Mouse (Mus musculus) cerebellum, adult 11 months (tissue): ENCODE results near the gene Rbpms2.

ENCODE experiments used
- DNase-seq: peaks from one replicate; pipeline ENCODE4 v3.0.0; 2022

Gene Rbpms2

GRCm38 (mm10) chr9:65629025-65629766 is at the start of gene Rbpms2:
Gene Rbpms2, plus strand, starts transcription at chr9:65629648.
- DNase-seq: no peak

- peak; percentile 63 for DNase-seq
Observed at GRCm38 (mm10) chr9:65579781-65580371, 49.6 kb upstream of the Rbpms2 start, which contains the start of gene Plekho2. Gene Plekho2, minus strand, starts transcription at chr9:65580040.

DNA sequence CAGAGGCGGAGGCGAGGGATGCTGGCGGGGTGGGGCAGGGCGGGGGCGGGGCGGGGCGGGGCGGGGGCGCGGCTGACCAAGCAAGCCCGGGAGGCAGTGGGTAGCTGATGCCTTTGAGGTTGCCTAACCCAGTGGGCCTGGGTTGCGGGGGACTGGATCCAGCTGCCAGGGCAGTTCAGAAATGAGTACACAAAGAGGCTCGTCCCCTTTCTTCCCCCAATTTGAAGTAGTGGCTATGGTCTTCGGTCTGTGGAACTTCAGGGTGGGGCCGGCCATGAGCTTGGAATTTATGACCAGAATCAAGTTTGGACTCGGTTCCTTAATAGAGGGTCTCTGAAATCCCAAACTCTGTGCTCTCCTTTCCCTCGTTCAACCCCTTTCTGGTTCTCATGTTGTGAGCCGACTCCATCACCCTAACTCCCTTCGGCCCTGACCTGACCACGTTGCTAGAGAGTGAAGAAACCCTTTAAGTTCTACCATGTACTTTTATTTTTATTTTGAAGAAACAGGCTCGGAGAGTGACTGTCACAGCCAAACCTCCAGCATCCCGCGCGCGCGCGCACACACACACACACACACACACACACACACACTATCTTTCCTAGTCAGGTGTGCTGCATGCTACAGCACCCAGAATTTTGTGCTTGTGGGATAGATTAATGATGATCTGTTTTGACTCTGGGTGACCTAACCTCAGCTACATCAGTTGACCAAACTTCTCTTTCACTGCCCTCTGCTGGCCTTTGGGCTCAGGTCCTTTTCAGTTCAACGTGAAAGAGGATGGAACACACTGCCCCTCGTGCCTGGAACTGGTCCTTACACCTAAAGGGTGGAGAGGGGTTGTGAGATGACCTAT is 48.8 kb upstream of the Rbpms2 start:
- peak; percentile 71 for DNase-seq

- DNase-seq: no peak
Observed at GRCm38 (mm10) chr9:65583045-65583444, 46.4 kb upstream of the Rbpms2 start.

GRCm38 (mm10) chr9:65586406-65587269 is 42.8 kb upstream of the Rbpms2 start, which contains the start of gene Pif1:
Gene Pif1, plus strand, starts transcription at chr9:65587160.
- peak; percentile 16 for DNase-seq

- DNase-seq: no peak
Observed at GRCm38 (mm10) chr9:65587270-65587572, 42.2 kb upstream of the Rbpms2 start.

DNA sequence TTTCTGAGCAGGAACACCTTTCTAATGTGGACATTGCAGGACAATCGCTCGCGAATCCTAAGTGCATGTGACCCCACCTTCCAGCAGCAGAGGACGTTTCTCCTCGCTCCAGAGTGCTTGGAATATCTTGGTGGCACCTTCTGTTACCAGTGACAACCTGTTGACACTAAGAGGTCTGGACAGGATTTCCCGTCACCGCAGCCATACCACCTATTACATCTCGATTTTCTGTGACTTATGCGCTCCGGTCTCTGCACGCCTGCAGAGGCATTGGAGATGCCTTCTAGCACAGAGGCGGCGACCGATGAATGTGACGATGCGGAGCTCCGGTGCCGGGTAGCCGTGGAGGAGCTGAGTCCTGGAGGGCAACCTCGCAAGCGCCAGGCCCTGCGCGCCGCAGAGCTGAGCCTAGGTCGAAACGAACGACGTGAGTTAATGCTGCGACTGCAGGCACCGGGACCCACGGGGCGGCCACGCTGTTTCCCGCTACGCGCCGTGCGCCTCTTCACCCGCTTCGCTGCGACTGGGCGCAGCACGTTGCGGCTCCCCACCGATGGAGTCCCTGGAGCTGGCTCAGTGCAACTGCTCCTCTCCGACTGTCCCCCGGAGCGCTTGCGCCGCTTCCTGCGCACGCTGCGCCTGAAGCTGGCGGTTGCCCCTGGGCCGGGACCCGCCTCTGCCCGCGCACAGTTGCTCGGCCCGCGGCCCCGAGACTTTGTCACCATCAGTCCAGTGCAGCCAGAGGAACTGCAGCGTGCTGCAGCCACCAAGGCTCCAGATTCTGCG is 41.7 kb upstream of the Rbpms2 start:
- DNase-seq: no peak

- DNase-seq: no peak
Observed at GRCm38 (mm10) chr9:65589091-65589490, 40.4 kb upstream of the Rbpms2 start.

GRCm38 (mm10) chr9:65592721-65593120 is 36.7 kb upstream of the Rbpms2 start:
- no peak for DNase-seq

DNA sequence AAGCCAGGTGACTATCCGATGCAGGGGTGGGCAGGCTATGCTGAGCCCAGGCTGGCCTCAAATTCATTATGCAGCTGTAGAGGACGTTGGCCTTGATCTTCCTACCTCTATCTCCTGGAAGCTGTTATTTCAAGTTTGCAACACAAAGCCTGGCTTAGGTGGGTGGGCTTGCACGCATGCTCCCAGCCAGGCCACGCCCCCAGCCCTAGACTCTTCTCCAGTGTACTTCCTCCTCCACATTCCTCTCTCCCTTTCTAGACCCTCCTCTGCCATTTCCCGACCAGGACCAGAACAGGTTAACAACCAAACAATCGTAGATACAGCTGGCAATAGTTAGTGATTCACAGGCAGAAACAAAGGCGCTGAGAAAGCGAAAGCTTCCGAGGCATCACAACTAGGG is 35.9 kb upstream of the Rbpms2 start:
- no peak for DNase-seq

GRCm38 (mm10) chr9:65598765-65599249 is 30.6 kb upstream of the Rbpms2 start:
- no peak for DNase-seq

DNA sequence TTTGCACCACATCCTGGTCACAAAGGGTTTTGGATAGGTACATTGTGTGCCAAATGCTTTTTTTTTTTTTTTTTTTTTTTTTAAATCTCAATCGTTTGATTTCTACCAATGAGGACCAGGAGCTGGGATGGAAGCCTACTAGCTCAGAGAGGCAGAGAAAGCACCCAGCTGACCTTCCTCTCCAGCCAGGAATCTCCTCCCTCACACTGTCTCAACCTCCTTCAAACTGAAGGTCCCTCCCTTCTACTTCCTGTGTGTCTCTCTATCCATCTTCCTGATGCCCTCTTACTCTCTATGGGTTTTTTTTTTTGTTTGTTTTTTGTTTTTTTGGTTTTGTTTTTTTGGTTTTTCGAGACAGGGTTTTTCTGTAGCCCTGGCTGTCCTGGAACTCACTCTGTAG is 28.5 kb upstream of the Rbpms2 start:
- DNase-seq: no peak

GRCm38 (mm10) chr9:65603401-65604102 is 25.9 kb upstream of the Rbpms2 start:
- DNase-seq: no peak

DNA sequence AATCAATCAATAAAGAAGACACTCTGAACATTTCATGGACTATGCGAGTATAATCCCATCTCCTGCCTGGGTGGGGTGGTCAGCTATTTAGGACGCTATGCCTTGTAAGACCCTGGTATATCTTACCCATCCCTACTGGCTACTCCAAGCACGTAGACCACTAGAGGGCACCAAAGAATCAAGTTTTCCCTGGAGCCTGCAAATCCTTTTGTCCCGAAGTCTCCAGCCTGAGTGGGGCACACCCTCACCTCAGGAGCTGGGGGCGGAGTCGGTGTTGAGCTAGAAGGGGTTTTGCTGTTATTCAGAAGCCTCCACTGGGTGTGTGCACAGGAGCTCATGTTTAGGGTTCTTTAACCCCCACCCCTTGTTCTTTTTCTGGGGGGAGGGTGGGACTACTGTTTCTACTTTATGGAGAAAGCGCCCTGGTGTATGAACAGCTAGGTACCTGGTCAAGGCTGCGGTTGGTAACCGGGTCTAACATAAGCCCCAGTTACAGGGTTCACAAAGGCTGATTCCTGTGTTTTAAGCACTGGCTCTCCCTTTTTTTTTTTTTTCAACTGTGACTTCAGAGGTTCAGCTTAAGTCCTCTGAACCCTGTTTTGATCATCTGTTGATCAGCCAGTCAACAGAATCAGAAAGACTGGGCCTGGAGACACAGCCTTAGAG is 23.8 kb upstream of the Rbpms2 start:
- peak; percentile 36 for DNase-seq

DNA sequence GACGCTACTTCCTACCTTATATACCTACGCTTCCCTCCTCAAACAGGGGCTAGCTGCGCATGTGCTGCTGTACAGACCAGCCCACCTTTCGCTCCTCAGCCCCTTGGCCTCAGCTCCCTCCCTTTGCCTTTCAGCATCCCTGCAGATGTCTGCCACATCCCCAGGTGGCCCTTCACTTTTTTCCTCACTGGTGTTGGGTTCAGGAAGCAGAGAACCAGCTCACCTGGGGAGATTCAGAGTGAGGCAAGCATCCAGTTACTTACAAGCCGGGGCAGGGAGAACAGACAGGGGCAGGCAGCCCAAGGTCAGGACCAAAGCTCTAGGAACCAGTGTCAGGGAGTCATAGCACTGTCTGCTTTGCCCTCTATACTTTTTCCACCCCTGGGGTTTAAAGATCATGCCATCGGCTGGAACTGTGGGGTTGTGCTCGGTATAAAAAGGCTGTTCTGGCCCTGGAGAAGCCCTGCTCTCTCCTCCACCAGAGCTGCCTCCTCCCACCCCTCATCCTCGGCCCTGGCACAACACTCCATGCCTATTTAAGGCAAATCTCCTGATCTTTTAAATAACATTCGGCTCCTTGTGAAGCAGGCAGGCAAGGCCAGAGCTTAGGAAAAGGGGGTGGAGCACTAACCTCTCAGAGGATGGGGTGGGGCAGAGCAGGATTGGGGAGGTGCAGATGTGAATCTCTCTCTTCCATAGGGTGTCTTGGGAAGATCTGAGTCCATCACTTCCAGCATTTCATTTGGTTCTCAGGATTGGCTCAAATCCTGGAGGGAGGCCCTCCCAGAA is 22.9 kb upstream of the Rbpms2 start:
- DNase-seq: no peak

GRCm38 (mm10) chr9:65607120-65607519 is 22.3 kb upstream of the Rbpms2 start:
- DNase-seq: no peak

DNA sequence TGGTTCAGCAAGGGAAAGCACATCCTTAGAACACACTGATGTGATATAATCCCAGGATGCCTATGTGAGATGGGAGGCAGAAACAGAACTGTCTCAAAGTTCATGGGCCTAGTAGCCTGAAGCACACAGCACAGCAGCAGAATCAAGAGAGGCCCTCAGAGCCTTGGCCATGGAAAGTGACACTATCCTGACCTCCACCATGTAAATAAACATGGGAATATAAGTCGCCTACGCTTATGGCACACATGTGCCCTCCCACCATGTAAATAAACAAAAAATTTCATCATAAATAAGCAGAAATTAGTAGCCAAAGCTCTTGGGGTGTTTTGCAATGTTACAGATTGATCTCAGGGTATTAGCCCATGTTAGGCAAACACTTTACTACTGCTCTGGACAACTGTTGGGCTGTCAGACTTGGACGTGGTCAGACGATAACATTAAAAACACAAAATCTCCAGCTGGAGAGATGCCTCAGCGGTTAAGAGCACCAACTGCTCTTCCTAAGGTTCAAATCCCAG is 17.4 kb upstream of the Rbpms2 start:
- DNase-seq: no peak

DNA sequence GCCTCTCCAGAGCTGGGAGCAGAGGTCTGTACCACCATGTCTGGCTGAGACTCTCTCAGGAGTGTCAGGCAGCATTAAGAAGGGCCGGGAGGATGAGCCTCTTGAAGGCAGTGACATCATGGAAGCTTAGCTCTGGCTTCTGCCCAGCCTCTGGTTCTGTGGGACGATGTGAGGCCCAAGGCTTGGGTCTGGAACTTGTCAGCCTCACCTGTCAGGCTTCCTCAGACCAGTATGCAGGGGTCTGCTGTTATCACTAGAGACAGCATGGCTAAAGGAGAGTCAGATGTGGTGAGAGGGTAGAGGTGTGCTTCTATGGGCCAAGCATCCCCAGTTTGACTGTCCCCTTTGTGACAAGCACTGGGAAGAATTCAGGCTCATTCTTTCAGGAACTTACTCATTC is 16.4 kb upstream of the Rbpms2 start:
- no peak for DNase-seq

- no peak for DNase-seq
Observed at GRCm38 (mm10) chr9:65619311-65619710, 10.1 kb upstream of the Rbpms2 start.
